Comparison of ENCODE assay signal across 16 mouse cellular contexts in the genomic region with DNA sequence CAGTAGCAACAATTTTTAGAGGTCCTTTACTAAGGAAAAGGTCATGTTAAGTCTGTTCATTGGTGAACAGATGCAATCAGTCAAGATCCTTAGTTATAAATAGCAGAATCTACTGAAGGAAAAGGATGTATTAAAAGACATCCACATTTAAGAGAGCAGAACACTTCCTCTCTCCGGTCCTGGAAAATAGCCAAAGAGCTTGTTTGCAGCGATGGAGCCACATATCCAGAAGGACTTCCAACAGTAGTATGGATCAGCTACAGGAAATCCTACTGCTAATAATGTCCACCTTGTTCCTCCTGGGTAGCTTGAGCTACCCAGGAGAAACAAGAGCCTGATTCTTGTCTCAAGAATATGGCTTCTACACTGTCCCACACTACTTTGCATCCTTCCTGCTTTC.
"Had no signal": no experiment of that assay in that cellular context is flagged by ENCODE, and none has a peak within 500 bp of the region (broad histone marks: within the 10 kb centered on the region; RNA-seq: fewer than 3 reads in every experiment).

No protein-coding gene starts in this region.

- H3K9me3 ChIP-seq: liver, embryonic 15.5 days; midbrain, embryonic 13.5 days; midbrain, embryonic 15.5 days; neural tube, embryonic 12.5 days; stomach, embryonic 15.5 days had no signal

- H3K4me1 ChIP-seq: liver, embryonic 15.5 days; megakaryocyte, embryonic 14.5 days; midbrain, embryonic 13.5 days; midbrain, embryonic 15.5 days; neural tube, embryonic 12.5 days; stomach, embryonic 15.5 days had no signal

- DNase-seq: liver, postnatal 0 days; lung, adult 2 months; right cerebral cortex, postnatal 14 days; thymus, adult 2 months; thymus, postnatal 25 days; thymus, postnatal 4 days had no signal

- H3K27me3 ChIP-seq: liver, embryonic 15.5 days; megakaryocyte, embryonic 14.5 days; midbrain, embryonic 13.5 days; midbrain, embryonic 15.5 days; neural tube, embryonic 12.5 days; stomach, embryonic 15.5 days had no signal

- H3K9ac ChIP-seq: liver, embryonic 15.5 days; liver, postnatal 0 days; midbrain, embryonic 13.5 days; midbrain, embryonic 15.5 days; neural tube, embryonic 12.5 days; stomach, embryonic 15.5 days had no signal

- H3K4me3 ChIP-seq: liver, embryonic 15.5 days; megakaryocyte, embryonic 14.5 days; midbrain, embryonic 13.5 days; midbrain, embryonic 15.5 days; neural tube, embryonic 12.5 days; stomach, embryonic 15.5 days had no signal

- H3K27ac ChIP-seq: liver, embryonic 15.5 days; macrophage; midbrain, embryonic 13.5 days; midbrain, embryonic 15.5 days; neural tube, embryonic 12.5 days; stomach, embryonic 15.5 days; stomach, postnatal 0 days had no signal

- ATAC-seq: liver, postnatal 0 days; lung, postnatal 0 days; midbrain, embryonic 13.5 days; midbrain, embryonic 15.5 days had no signal

- H3K36me3 ChIP-seq: liver, embryonic 15.5 days; midbrain, embryonic 13.5 days; midbrain, embryonic 15.5 days; neural tube, embryonic 12.5 days; stomach, embryonic 15.5 days had no signal

- H3K4me2 ChIP-seq: liver, embryonic 15.5 days; midbrain, embryonic 11.5 days; midbrain, embryonic 13.5 days; midbrain, embryonic 15.5 days; neural tube, embryonic 12.5 days; stomach, embryonic 15.5 days had no signal
